Mouse (Mus musculus): Measurements from ENCODE around the gene Hsdl1. TPM values are rescaled to one million over a fixed set of nuclear protein-coding genes. Genes with fewer than 3 reads are reported as not detected.
A peak's percentile ranks its signal among the peaks of the same experiment; 100 is the strongest.

Gene Hsdl1
- polyA plus RNA-seq (2016; fragmentation: Nextera tagmentation; extraction: Ambion mirVana), result 73.0 and 88.9 TPM in 2 replicates

GRCm38 (mm10) chr8:119574437-119575365, at the start of gene Hsdl1, which contains the start of gene Dnaaf1:
Gene Hsdl1 (minus strand): TSS chr8:119575183.
Gene Dnaaf1 (plus strand): TSS chr8:119575235.
- H3K4me3 ChIP-seq, result peak within 1 kb of the TSS; percentile 90
- H3K27me3 ChIP-seq (ENCODE audit: low read depth, poor library complexity, severe bottlenecking), result peaks cover 44% of the 10 kb centered on the region
- peak within 1 kb of the TSS; percentile 92 for H3K27ac ChIP-seq (replicated peaks)
- H3K4me1 ChIP-seq, result peaks cover 42% of the 10 kb centered on the region
- no peaks in the 10 kb centered on the region for H3K9me3 ChIP-seq (replicated peaks)
- under 1% methylated on average over 90 of the region's 97 CpGs for WGBS
- peak; percentile 94 for DNase-seq (ENCODE audit: low spot score)
- no peaks in the 10 kb centered on the region for H3K36me3 ChIP-seq

GRCm38 (mm10) chr8:119623744-119624143, 48.8 kb upstream of the Hsdl1 start:
- Histone ChIP-seq H3K4me3 (no peak overlapping the region), H3K27ac (replicated peaks) (no peak overlapping the region), H3K4me1 (peaks cover 33% of the 10 kb centered on the region), H3K9me3 (replicated peaks) (no peaks in the 10 kb centered on the region), H3K36me3 (no peaks in the 10 kb centered on the region), H3K27me3 (ENCODE audit: low read depth, poor library complexity, severe bottlenecking) (no peaks in the 10 kb centered on the region)
- 85% methylated on average over 1 of the region's 1 CpGs for WGBS
- no peak for DNase-seq (ENCODE audit: low spot score)

DNA sequence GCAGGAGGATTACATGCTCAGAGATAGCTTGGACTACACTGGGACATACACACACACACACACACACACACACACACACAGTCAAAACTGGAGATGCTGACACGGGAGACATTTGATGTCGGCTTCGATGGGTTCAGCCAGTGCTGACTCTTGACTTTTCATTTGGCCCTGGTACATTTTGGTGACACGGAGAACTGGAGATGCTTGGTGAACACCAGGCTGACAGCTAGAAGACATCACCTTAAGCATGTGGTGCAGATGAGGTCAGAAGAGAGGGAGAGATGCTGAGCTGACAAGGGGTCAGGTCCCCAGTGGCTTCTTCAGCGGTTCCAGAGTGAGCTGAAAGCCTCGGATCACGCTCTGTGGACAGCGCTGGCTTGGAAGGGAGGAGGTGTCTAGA, 48.1 kb upstream of the Hsdl1 start:
- Histone ChIP-seq H3K9me3 (replicated peaks) (no peaks in the 10 kb centered on the region), H3K27ac (replicated peaks) (no peak overlapping the region), H3K27me3 (ENCODE audit: low read depth, poor library complexity, severe bottlenecking) (no peaks in the 10 kb centered on the region), H3K36me3 (no peaks in the 10 kb centered on the region), H3K4me1 (peaks cover 32% of the 10 kb centered on the region), H3K4me3 (no peak overlapping the region)
- WGBS, result 89% methylated on average over 8 of the region's 8 CpGs
- no peak for DNase-seq (ENCODE audit: low spot score)

- H3K36me3 ChIP-seq, result no peaks in the 10 kb centered on the region
- no peaks in the 10 kb centered on the region for H3K9me3 ChIP-seq (replicated peaks)
- WGBS, result 65% methylated on average over 4 of the region's 4 CpGs
- H3K4me1 ChIP-seq, result peaks cover 27% of the 10 kb centered on the region
- H3K27me3 ChIP-seq (ENCODE audit: low read depth, poor library complexity, severe bottlenecking), result no peaks in the 10 kb centered on the region
- no peak overlapping the region for H3K27ac ChIP-seq (replicated peaks)
- H3K4me3 ChIP-seq, result no peak overlapping the region
- no peak for DNase-seq (ENCODE audit: low spot score)
Measured at GRCm38 (mm10) chr8:119622555-119622954, 47.6 kb upstream of the Hsdl1 start.

- Histone ChIP-seq H3K27me3 (ENCODE audit: low read depth, poor library complexity, severe bottlenecking) (no peaks in the 10 kb centered on the region), H3K27ac (replicated peaks) (no peak overlapping the region), H3K4me3 (no peak overlapping the region), H3K9me3 (replicated peaks) (no peaks in the 10 kb centered on the region), H3K4me1 (peaks cover 26% of the 10 kb centered on the region; the same call in 1 of the 2 replicates), H3K36me3 (no peaks in the 10 kb centered on the region)
- WGBS, result 90% methylated on average over 14 of the region's 14 CpGs
- no peak for DNase-seq (ENCODE audit: low spot score)
Measured at GRCm38 (mm10) chr8:119620848-119621465, 46.0 kb upstream of the Hsdl1 start.

- H3K4me1 ChIP-seq, result peaks cover 24% of the 10 kb centered on the region
- no peak overlapping the region for H3K27ac ChIP-seq (replicated peaks)
- 0 out of 2 replicates have a peak, but pooled peaks cover 3% of the 10 kb centered on the region for H3K27me3 ChIP-seq (ENCODE audit: low read depth, poor library complexity, severe bottlenecking)
- no peaks in the 10 kb centered on the region for H3K9me3 ChIP-seq (replicated peaks)
- DNase-seq (ENCODE audit: low spot score), result no peak
- H3K4me3 ChIP-seq, result no peak overlapping the region
- no peaks in the 10 kb centered on the region for H3K36me3 ChIP-seq
- WGBS, result 77% methylated on average over 6 of the region's 6 CpGs
Measured at GRCm38 (mm10) chr8:119620116-119620840, 45.3 kb upstream of the Hsdl1 start.

DNA sequence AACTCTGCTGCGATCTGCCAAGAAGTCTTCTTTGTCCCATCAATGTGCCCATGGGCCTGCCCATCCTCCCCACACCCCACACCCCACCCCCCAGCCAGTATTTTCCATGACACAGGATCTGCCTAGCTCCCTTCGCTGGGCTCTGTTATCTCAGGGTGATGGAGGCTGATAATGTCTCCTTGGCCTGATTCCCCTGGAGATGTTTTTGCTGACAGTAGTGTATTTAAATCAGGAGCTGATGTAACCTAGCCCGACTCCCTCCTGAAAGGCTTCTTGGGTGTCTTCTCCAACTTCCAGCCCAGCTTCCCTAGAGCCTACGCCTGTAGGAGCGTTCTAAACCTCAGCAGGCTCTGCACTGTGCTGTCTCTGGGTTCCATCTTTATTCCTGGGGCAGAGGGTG, 43.9 kb upstream of the Hsdl1 start:
- H3K9me3 ChIP-seq (replicated peaks), result no peaks in the 10 kb centered on the region
- H3K4me3 ChIP-seq, result no peak overlapping the region
- H3K4me1 ChIP-seq, result peaks cover 32% of the 10 kb centered on the region
- H3K27me3 ChIP-seq (ENCODE audit: low read depth, poor library complexity, severe bottlenecking), result 0 out of 2 replicates have a peak, but pooled peaks cover 5% of the 10 kb centered on the region
- 81% methylated on average over 5 of the region's 5 CpGs for WGBS
- H3K27ac ChIP-seq (replicated peaks), result no peak overlapping the region
- DNase-seq (ENCODE audit: low spot score), result no peak
- no peaks in the 10 kb centered on the region for H3K36me3 ChIP-seq

DNA sequence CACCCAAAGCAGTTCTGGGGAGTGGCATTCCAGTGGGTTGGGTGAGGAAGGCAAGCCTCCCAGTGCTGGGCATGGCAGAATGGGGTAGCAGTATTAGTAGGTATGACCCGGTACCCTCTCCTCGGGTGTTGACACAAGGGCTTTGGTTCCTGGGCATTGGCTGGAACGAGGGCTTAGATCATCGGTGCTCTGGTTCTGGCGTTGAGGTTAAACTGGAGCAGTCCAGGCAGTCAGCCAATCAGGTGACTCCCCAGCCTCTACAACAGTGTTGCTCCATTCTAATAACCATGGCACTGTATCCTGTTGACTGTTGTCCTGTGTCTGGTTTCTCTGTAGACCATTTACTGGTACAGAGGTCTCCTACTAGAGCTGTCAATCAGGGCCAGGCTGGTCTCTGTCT, 42.6 kb upstream of the Hsdl1 start:
- Histone ChIP-seq H3K4me1 (peaks cover 32% of the 10 kb centered on the region), H3K27ac (replicated peaks) (no peak overlapping the region), H3K36me3 (no peaks in the 10 kb centered on the region), H3K9me3 (replicated peaks) (no peaks in the 10 kb centered on the region), H3K4me3 (no peak overlapping the region), H3K27me3 (ENCODE audit: low read depth, poor library complexity, severe bottlenecking) (0 out of 2 replicates have a peak, but pooled peaks cover 5% of the 10 kb centered on the region)
- 83% methylated on average over 5 of the region's 5 CpGs for WGBS
- DNase-seq (ENCODE audit: low spot score), result no peak

DNA sequence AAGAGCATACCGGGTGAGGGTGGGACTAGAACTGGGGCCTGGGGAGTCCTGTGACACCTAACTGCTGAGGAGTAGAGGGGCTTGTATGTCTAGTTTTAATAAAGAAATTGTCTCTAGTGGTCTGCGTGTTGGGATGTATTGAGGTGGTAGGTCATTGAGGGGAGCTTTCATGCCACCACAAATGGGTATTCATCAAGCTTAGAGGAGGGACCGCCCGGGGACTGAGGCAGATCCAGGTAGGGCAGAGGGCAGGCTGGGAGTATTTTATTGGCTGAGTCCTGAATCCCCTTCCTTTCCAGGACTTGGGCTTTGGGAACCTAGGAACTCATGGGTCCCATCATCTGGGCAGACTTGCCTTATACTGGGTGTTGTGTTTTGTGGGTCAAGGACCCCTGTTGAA, 41.8 kb upstream of the Hsdl1 start:
- no peaks in the 10 kb centered on the region for H3K9me3 ChIP-seq (replicated peaks)
- no peak for DNase-seq (ENCODE audit: low spot score)
- H3K27ac ChIP-seq (replicated peaks), result no peak overlapping the region
- H3K27me3 ChIP-seq (ENCODE audit: low read depth, poor library complexity, severe bottlenecking), result 0 out of 2 replicates have a peak, but pooled peaks cover 5% of the 10 kb centered on the region
- no peaks in the 10 kb centered on the region for H3K36me3 ChIP-seq
- H3K4me3 ChIP-seq, result no peak overlapping the region
- 92% methylated on average over 4 of the region's 4 CpGs for WGBS
- peaks cover 30% of the 10 kb centered on the region for H3K4me1 ChIP-seq

- H3K4me3 ChIP-seq, result no peak overlapping the region
- H3K27me3 ChIP-seq (ENCODE audit: low read depth, poor library complexity, severe bottlenecking), result 0 out of 2 replicates have a peak, but pooled peaks cover 5% of the 10 kb centered on the region
- DNase-seq (ENCODE audit: low spot score), result no peak
- H3K9me3 ChIP-seq (replicated peaks), result no peaks in the 10 kb centered on the region
- 84% methylated on average over 7 of the region's 7 CpGs for WGBS
- H3K27ac ChIP-seq (replicated peaks), result peak overlapping the region; percentile 42; the same call in 1 of the 2 replicates
- peaks cover 30% of the 10 kb centered on the region for H3K4me1 ChIP-seq
- no peaks in the 10 kb centered on the region for H3K36me3 ChIP-seq
Measured at GRCm38 (mm10) chr8:119616358-119616757, 41.4 kb upstream of the Hsdl1 start.

- peak overlapping the region; percentile 64 for H3K27ac ChIP-seq (replicated peaks)
- WGBS, result 75% methylated on average over 14 of the region's 14 CpGs
- H3K36me3 ChIP-seq, result no peaks in the 10 kb centered on the region
Measured at GRCm38 (mm10) chr8:119615096-119615495, 40.1 kb upstream of the Hsdl1 start.

GRCm38 (mm10) chr8:119612471-119612870, 37.5 kb upstream of the Hsdl1 start, which contains the start of gene Adad2:
Gene Adad2 (plus strand): TSS chr8:119612747.
- Histone ChIP-seq H3K27me3 (ENCODE audit: low read depth, poor library complexity, severe bottlenecking) (0 out of 2 replicates have a peak, but pooled peaks cover 5% of the 10 kb centered on the region), H3K4me3 (no peak within 1 kb of the TSS), H3K27ac (replicated peaks) (no peak within 1 kb of the TSS), H3K36me3 (no peaks in the 10 kb centered on the region), H3K4me1 (peaks cover 17% of the 10 kb centered on the region; the same call in 1 of the 2 replicates), H3K9me3 (replicated peaks) (peaks cover 11% of the 10 kb centered on the region; the same call in 1 of the 2 replicates)
- WGBS, result 83% methylated on average over 26 of the region's 26 CpGs
- no peak for DNase-seq (ENCODE audit: low spot score)

More at GRCm38 (mm10) chr8:119615096-119615495, 40.1 kb upstream of the Hsdl1 start:
- Histone ChIP-seq H3K4me1 (peaks cover 28% of the 10 kb centered on the region), H3K9me3 (replicated peaks) (no peaks in the 10 kb centered on the region), H3K4me3 (no peak overlapping the region), H3K27me3 (ENCODE audit: low read depth, poor library complexity, severe bottlenecking) (0 out of 2 replicates have a peak, but pooled peaks cover 5% of the 10 kb centered on the region)
- DNase-seq (ENCODE audit: low spot score), result no peak
